Mouse (Mus musculus) lung, embryonic 14.5 days (tissue): ENCODE data around the gene Osbp2. TPM values are rescaled to one million over a fixed set of nuclear protein-coding genes. Genes with fewer than 3 reads are reported as not detected.

Experiments used
- ATAC-seq: fragments of 200-750 bp; cut with Nextera tagmentation; 2 replicates; pipeline ENCODE4 v1.8.0; 2017; ENCODE audit warnings: mild to moderate bottlenecking, moderate TSS enrichment, moderate library complexity; ENCODE audit not compliant: insufficient read depth
- DNase-seq: peaks from one replicate; pipeline ENCODE4 v3.0.0-alpha.2; 2015
- H3K27ac ChIP-seq: fragments of 300-500 bp; sonication (generic); 2 replicates; pipeline ENCODE4 v1.5.1; 2014; ENCODE audit warnings: low read depth, mild to moderate bottlenecking, moderate library complexity
- H3K27me3 ChIP-seq: fragments of 300-500 bp; sonication (generic); 2 replicates; pipeline ENCODE4 v1.6.1; 2014; ENCODE audit warnings: low read length, control low read depth; ENCODE audit not compliant: insufficient read depth
- H3K36me3 ChIP-seq: fragments of 300-500 bp; sonication (generic); 2 replicates; pipeline ENCODE4 v1.6.1; 2014; ENCODE audit warnings: control low read depth; ENCODE audit not compliant: insufficient read depth
- H3K4me1 ChIP-seq: fragments of 300-500 bp; sonication (generic); 2 replicates; pipeline ENCODE4 v1.6.1; 2014; ENCODE audit warnings: antibody characterized with exemption, control low read depth; ENCODE audit not compliant: insufficient read depth
- H3K4me2 ChIP-seq: fragments of 300-500 bp; sonication (generic); 2 replicates; pipeline ENCODE4 v1.6.1; 2014; ENCODE audit warnings: mild to moderate bottlenecking
- H3K4me3 ChIP-seq: fragments of 300-500 bp; sonication (generic); 2 replicates; pipeline ENCODE4 v1.5.1; 2014; ENCODE audit warnings: low read depth, low read length
- H3K9ac ChIP-seq: fragments of 300-500 bp; sonication (generic); 2 replicates; pipeline ENCODE4 v1.6.1; 2014
- H3K9me3 ChIP-seq: fragments of 300-500 bp; sonication (generic); 2 replicates; pipeline ENCODE4 v1.6.1; 2016; ENCODE audit warnings: low read depth, low read length, control low read depth
- CTCF ChIP-seq: IDR thresholded peaks from 2 replicates; pipeline ENCODE4 v1.5.1; 2016; ENCODE audit warnings: antibody characterized with exemption, low read depth
- WGBS: fragments of 180-500 bp; shearing (Covaris S2); extraction: QIAGEN DNeasy Blood & Tissue Kit; methylation state at CpG from one replicate; pipeline ENCODE4 v1.1.7; 2014; 5-methylcytosine and 5-hydroxymethylcytosine counted together
- polyA plus RNA-seq: library from polyadenylated mRNA; unstranded; fragments of >200 nt; fragmentation: Nextera tagmentation; extraction: Ambion mirVana; gene quantifications from 2 replicates; pipeline ENCODE4 v1.2.1, GENCODE M21; 2014

The Osbp2 gene
- polyA plus RNA-seq, 1 experiment from 2014 or later: 0.46 TPM

DNA sequence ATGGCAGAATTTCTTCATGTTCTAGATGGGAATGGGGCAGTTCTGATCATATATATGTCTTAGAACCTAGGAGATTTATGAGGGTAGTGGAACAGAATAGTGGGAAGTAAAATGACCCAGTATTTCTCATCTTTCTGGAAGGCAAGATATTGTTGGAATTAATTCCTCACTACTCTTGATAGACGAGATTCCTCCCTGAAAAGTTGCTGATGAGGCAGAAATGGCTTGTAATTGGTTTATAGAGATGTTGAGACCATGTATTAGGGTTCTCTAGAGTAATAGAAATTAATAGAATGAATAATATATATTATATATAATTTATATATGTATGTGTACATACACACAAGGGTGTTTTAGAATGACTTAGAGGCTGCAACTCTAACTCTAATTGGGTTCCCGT lies 201.7 kb downstream of the Osbp2 start:
- no peak for TF ChIP-seq CTCF
- no peaks in the 10 kb centered on the region for H3K9me3 ChIP-seq
- peaks cover 59% of the 10 kb centered on the region for H3K36me3 ChIP-seq
- no peaks in the 10 kb centered on the region for H3K4me1 ChIP-seq
- H3K4me3 ChIP-seq: no peak overlapping the region
- ATAC-seq: no peak
- H3K27me3 ChIP-seq: no peaks in the 10 kb centered on the region
- H3K9ac ChIP-seq: no peak overlapping the region
- 88% methylated on average over 2 of the region's 2 CpGs for WGBS
- DNase-seq: no peak
- no peak overlapping the region for H3K4me2 ChIP-seq
- H3K27ac ChIP-seq: no peak overlapping the region

Other genes with a start within 250 kb of the Osbp2 start
- 25.7 and 27.1 TPM in 2 replicates for gene Morc2a, start 214.7 kb downstream of the Osbp2 start, polyA plus RNA-seq
- gene 4921536K21Rik, start 31.2 kb upstream of the Osbp2 start, polyA plus RNA-seq: 0.14 TPM in 1 of 2 replicates, not detected in the other
- 8.8 and 11.0 TPM in 2 replicates for gene Dusp18, start 31.3 kb upstream of the Osbp2 start, polyA plus RNA-seq
- 1.9 and 2.7 TPM in 2 replicates for gene Slc35e4, start 50.8 kb upstream of the Osbp2 start, polyA plus RNA-seq
- gene Tcn2, start 68.3 kb upstream of the Osbp2 start, polyA plus RNA-seq: 37.9 and 43.2 TPM in 2 replicates
- 77.2 and 82.0 TPM in 2 replicates for gene Pes1, start 100.1 kb upstream of the Osbp2 start, polyA plus RNA-seq
- gene 4930556J24Rik, start 112.9 kb upstream of the Osbp2 start, polyA plus RNA-seq: 0.16 TPM in 2 replicates
- gene Gal3st1, start 119.7 kb upstream of the Osbp2 start, polyA plus RNA-seq: 4.6 and 5.3 TPM in 2 replicates
- gene Sec14l4, start 167.6 kb upstream of the Osbp2 start, polyA plus RNA-seq: 3.8 and 4.2 TPM in 2 replicates
- 1.2 and 1.5 TPM in 2 replicates for gene Sec14l3, start 200.9 kb upstream of the Osbp2 start, polyA plus RNA-seq
- gene Mtfp1, start 231.5 kb upstream of the Osbp2 start, polyA plus RNA-seq: 8.6 and 10.8 TPM in 2 replicates